Mouse (Mus musculus) ES-E14 (cell line): ENCODE results near the gene Pafah1b3. TPM values are rescaled to one million over a fixed set of nuclear protein-coding genes. Genes with fewer than 3 reads are reported as not detected.

ENCODE experiments used
- DNase-seq: peaks from one replicate; pipeline ENCODE4 v3.0.0-alpha.2; 2013; ENCODE audit warnings: low read depth, low spot score
- H3K27ac ChIP-seq: 2 replicates; pipeline ENCODE4 v1.5.1; 2012; ENCODE audit warnings: low read depth, mild to moderate bottlenecking, low read length, moderate library complexity, mixed read lengths; ENCODE audit not compliant: poor library complexity, insufficient read depth, severe bottlenecking
- H3K36me3 ChIP-seq: 2 replicates; pipeline ENCODE4 v1.6.1; 2012; ENCODE audit warnings: mild to moderate bottlenecking, low read length, moderate library complexity, mixed read lengths; ENCODE audit not compliant: control insufficient read depth, poor library complexity, insufficient read depth, severe bottlenecking
- H3K4me1 ChIP-seq, 2 experiments: fragments of 150-350 bp in 1 of 2; sonication (generic) in 1 of 2; 2 replicates each; pipeline ENCODE4 v1.6.1; 2012; ENCODE audit warnings: low read length in 2 of 2, mild to moderate bottlenecking in 1 of 2, mixed read lengths in 1 of 2; ENCODE audit not compliant: control insufficient read depth in 2 of 2, insufficient read depth in 2 of 2, poor library complexity in 1 of 2
- H3K4me3 ChIP-seq, 2 experiments: fragments of 150-350 bp in 1 of 2; sonication (generic) in 1 of 2; 2 replicates each; pipeline ENCODE4 v1.5.1; 2012; ENCODE audit warnings: low read length in 2 of 2, low read depth in 1 of 2, mild to moderate bottlenecking in 1 of 2, mixed read lengths in 1 of 2; ENCODE audit not compliant: insufficient read depth in 1 of 2, poor library complexity in 1 of 2, severe bottlenecking in 1 of 2
- H3K9ac ChIP-seq: 2 replicates; pipeline ENCODE4 v1.6.1; 2012; ENCODE audit warnings: low read depth, mild to moderate bottlenecking, low read length, mixed read lengths; ENCODE audit not compliant: poor library complexity, insufficient read depth, severe bottlenecking
- H3K9me3 ChIP-seq: fragments of 150-350 bp; sonication (generic); 2 replicates; pipeline ENCODE4 v1.6.1; 2012; ENCODE audit warnings: low read depth, mild to moderate bottlenecking, low read length; ENCODE audit not compliant: control insufficient read depth, insufficient read depth
- CHD2 ChIP-seq: IDR thresholded peaks from 2 replicates; pipeline ENCODE4 v1.6.1; 2014; ENCODE audit warnings: mild to moderate bottlenecking, low read depth, low read length, inconsistent platforms
- HCFC1 ChIP-seq: IDR thresholded peaks from 2 replicates; pipeline ENCODE4 v1.6.1; 2012; ENCODE audit warnings: low read length, inconsistent platforms, borderline replicate concordance; ENCODE audit not compliant: insufficient read depth
- MAFK ChIP-seq: IDR thresholded peaks from 2 replicates; pipeline ENCODE4 v1.6.1; 2014; ENCODE audit warnings: mild to moderate bottlenecking, low read depth, low read length, inconsistent platforms; ENCODE audit not compliant: insufficient read depth
- ZC3H11A ChIP-seq: IDR thresholded peaks from 2 replicates; pipeline ENCODE4 v1.6.1; 2012; ENCODE audit warnings: low read depth, mild to moderate bottlenecking, inconsistent platforms, low read length, borderline replicate concordance
- ZNF384 ChIP-seq: IDR thresholded peaks from 2 replicates; pipeline ENCODE4 v1.6.1; 2012; ENCODE audit warnings: low read depth, low read length, inconsistent platforms
- in situ Hi-C, 2 experiments: fragments of 600-800 bp; cut with MboI; formaldehyde crosslinking; loops; one replicate each; pipeline ENCODE4 v1.15.1; 2025; ENCODE audit warnings: low sequenced_read_pairs in 2 of 2, inconsistent platforms in 1 of 2; ENCODE audit not compliant: unreplicated experiment in 2 of 2
- total RNA-seq: library from RNA; depleted of rRNA; stranded (reverse); fragments of 300-350 nt; gene quantifications from 2 replicates; pipeline ENCODE4 v1.2.3, GENCODE M21; 2012

Pafah1b3 gene
- total RNA-seq, 1 experiment, result 76.5 TPM

- H3K27ac ChIP-seq, result no peak overlapping the region
- H3K4me3 ChIP-seq, result no peak overlapping the region
- H3K9me3 ChIP-seq, result no peaks in the 10 kb centered on the region
- peaks cover 5 to 11% of the 10 kb centered on the region in 2 experiments for H3K4me1 ChIP-seq
- no peak overlapping the region for H3K9ac ChIP-seq
- no peak for DNase-seq
- H3K36me3 ChIP-seq, result no peaks in the 10 kb centered on the region
- TF ChIP-seq MAFK, result no peak
- TF ChIP-seq HCFC1, result no peak
- no peak for TF ChIP-seq CHD2
- TF ChIP-seq ZC3H11A, result no peak
- TF ChIP-seq ZNF384, result no peak
- in situ Hi-C loops, result no loop called here
These were observed 11.0 kb upstream of the Pafah1b3 start for GRCm38 (mm10) chr7:25308702-25309318.

GRCm38 (mm10) chr7:25306614-25306996 is 8.8 kb upstream of the Pafah1b3 start:
- Histone ChIP-seq H3K36me3 (no peaks in the 10 kb centered on the region; the same call in 1 of the 2 replicates), H3K9ac (no peak overlapping the region), H3K27ac (no peak overlapping the region), H3K4me3 (no peak overlapping the region), H3K4me1 (peaks cover 8 to 18% of the 10 kb centered on the region in 2 experiments), H3K9me3 (no peaks in the 10 kb centered on the region)
- no peak for DNase-seq
- TF ChIP-seq ZNF384 (no peak), ZC3H11A (no peak), CHD2 (no peak), HCFC1 (no peak), MAFK (no peak)
- in situ Hi-C loops, result no loop called here

GRCm38 (mm10) chr7:25305956-25306613 is 8.3 kb upstream of the Pafah1b3 start, which contains the start of gene Tmem145:
TSS of gene Tmem145 (plus strand) at chr7:25306106.
- no peak within 1 kb of the TSS for H3K27ac ChIP-seq
- TF ChIP-seq ZC3H11A (no peak), ZNF384 (no peak), CHD2 (no peak), HCFC1 (no peak), MAFK (no peak)
- H3K4me3 ChIP-seq, result peak within 1 kb of the TSS; percentile 73
- H3K9me3 ChIP-seq, result no peaks in the 10 kb centered on the region
- H3K9ac ChIP-seq, result peak within 1 kb of the TSS; percentile 6; the same call in 1 of the 2 replicates
- no peaks in the 10 kb centered on the region; the same call in 1 of the 2 replicates for H3K36me3 ChIP-seq
- H3K4me1 ChIP-seq, result peaks cover 9 to 20% of the 10 kb centered on the region in 2 experiments
- DNase-seq, result no peak
- in situ Hi-C loops, result no loop called here

- no peak overlapping the region for H3K27ac ChIP-seq
- H3K9me3 ChIP-seq, result no peaks in the 10 kb centered on the region
- H3K4me1 ChIP-seq, result peaks cover 9 to 20% of the 10 kb centered on the region in 2 experiments
- peak overlapping the region; percentile 73; a peak in 3 of 4 replicates for H3K4me3 ChIP-seq
- in situ Hi-C loops, result no loop called here
- H3K9ac ChIP-seq, result 0 out of 2 replicates have a peak overlapping the region, but pooled peaks have one; percentile 6
- no peaks in the 10 kb centered on the region; the same call in 1 of the 2 replicates for H3K36me3 ChIP-seq
- TF ChIP-seq MAFK (no peak), ZC3H11A (no peak), ZNF384 (no peak), HCFC1 (no peak), CHD2 (no peak)
- no peak for DNase-seq
These were observed 7.7 kb upstream of the Pafah1b3 start for GRCm38 (mm10) chr7:25305481-25305880.
